Mouse (Mus musculus) CH12.LX (cell line): ENCODE data around the gene Slc35c1. TPM values are rescaled to one million over a fixed set of nuclear protein-coding genes. Genes with fewer than 3 reads are reported as not detected.

Experiments used
- DNase-seq: peaks from one replicate; pipeline ENCODE4 v3.0.0-alpha.2; 2013; ENCODE audit errors: extremely low read depth
- H3K27ac ChIP-seq: 2 replicates; pipeline ENCODE4 v1.5.1; 2012; ENCODE audit warnings: low read depth, mild to moderate bottlenecking, control low read depth, moderate library complexity; ENCODE audit not compliant: insufficient read depth
- H3K27me3 ChIP-seq: replicated peaks from 2 replicates; pipeline ENCODE3; 2012; ENCODE audit warnings: inconsistent platforms
- H3K36me3 ChIP-seq, 2 experiments: replicated peaks in 1 of 2; 2 replicates each; pipeline versions ENCODE3 to v1.6.1; 2012; ENCODE audit warnings: inconsistent platforms in 1 of 2, low read length in 1 of 2, mild to moderate bottlenecking in 1 of 2, mixed read lengths in 1 of 2, moderate library complexity in 1 of 2; ENCODE audit not compliant: control insufficient read depth in 1 of 2, insufficient read depth in 1 of 2
- H3K4me1 ChIP-seq, 2 experiments: 2 replicates each; pipeline ENCODE4 v1.6.1; 2012; ENCODE audit warnings: inconsistent platforms in 1 of 2, moderate library complexity in 1 of 2; ENCODE audit not compliant: insufficient read depth in 2 of 2, control insufficient read depth in 1 of 2
- H3K4me2 ChIP-seq: 2 replicates; pipeline ENCODE4 v1.6.1; 2012; ENCODE audit warnings: low read depth, mild to moderate bottlenecking, control low read depth; ENCODE audit not compliant: poor library complexity, insufficient read depth, severe bottlenecking
- H3K4me3 ChIP-seq, 3 experiments: fragments of 150-350 bp in 1 of 3; sonication (generic) in 1 of 3; replicated peaks in 1 of 3; 2 replicates each; pipeline versions ENCODE3 to v1.5.1; 2011 to 2012; ENCODE audit warnings: low read depth in 2 of 3, low read length in 2 of 3, mild to moderate bottlenecking in 2 of 3, moderate library complexity in 2 of 3, control low read depth in 1 of 3, improper control_type of control experiment in 1 of 3, inconsistent platforms in 1 of 3, mixed read lengths in 1 of 3; ENCODE audit not compliant: poor library complexity in 1 of 3
- H3K79me2 ChIP-seq: replicated peaks from 2 replicates; pipeline ENCODE4 v1.6.1; 2012; ENCODE audit warnings: mild to moderate bottlenecking, moderate library complexity; ENCODE audit not compliant: control insufficient read depth, poor library complexity, insufficient read depth, severe bottlenecking; ENCODE audit errors: extremely low read depth
- H3K9ac ChIP-seq: 2 replicates; pipeline ENCODE4 v1.6.1; 2012; ENCODE audit warnings: low read depth, mild to moderate bottlenecking, control low read depth, moderate library complexity; ENCODE audit not compliant: insufficient read depth
- H3K9me3 ChIP-seq: replicated peaks from 2 replicates; pipeline ENCODE3; 2012; ENCODE audit warnings: low read length, inconsistent platforms, mixed read lengths
- BHLHE40 ChIP-seq: IDR thresholded peaks from 2 replicates; pipeline ENCODE4 v1.6.1; 2011; ENCODE audit warnings: mild to moderate bottlenecking, low read depth, low read length, improper control_type of control experiment
- CHD1 ChIP-seq: IDR thresholded peaks from 2 replicates; pipeline ENCODE4 v1.6.1; 2012; ENCODE audit warnings: low read depth, low read length, improper control_type of control experiment, inconsistent platforms
- CHD2 ChIP-seq: IDR thresholded peaks from 2 replicates; pipeline ENCODE4 v1.6.1; 2011; ENCODE audit warnings: low read length, improper control_type of control experiment
- CTCF ChIP-seq, 2 experiments: IDR thresholded peaks in 1 of 2; conservative IDR thresholded peaks in 1 of 2; 2 replicates each; pipeline ENCODE4 v1.5.1; 2011 to 2012; ENCODE audit warnings: low read depth in 2 of 2, low read length in 2 of 2, improper control_type of control experiment in 1 of 2, inconsistent platforms in 1 of 2, mild to moderate bottlenecking in 1 of 2, moderate library complexity in 1 of 2
- JUN ChIP-seq: IDR thresholded peaks from 2 replicates; pipeline ENCODE4 v1.6.1; 2011; ENCODE audit warnings: low read depth, mild to moderate bottlenecking, low read length, improper control_type of control experiment, moderate library complexity; ENCODE audit not compliant: insufficient read depth
- KAT2A ChIP-seq: IDR thresholded peaks from 2 replicates; pipeline ENCODE4 v1.6.1; 2012; ENCODE audit warnings: low read length, improper control_type of control experiment, inconsistent platforms; ENCODE audit not compliant: insufficient replicate concordance
- MAX ChIP-seq: IDR thresholded peaks from 2 replicates; pipeline ENCODE4 v1.6.1; 2011; ENCODE audit warnings: low read length, improper control_type of control experiment
- MEF2A ChIP-seq: IDR thresholded peaks from 2 replicates; pipeline ENCODE4 v1.6.1; 2014; ENCODE audit warnings: low read depth, mild to moderate bottlenecking, inconsistent platforms, low read length, improper control_type of control experiment, borderline replicate concordance
- NRF1 ChIP-seq: IDR thresholded peaks from 2 replicates; pipeline ENCODE4 v1.6.1; 2014; ENCODE audit warnings: low read depth, mild to moderate bottlenecking, inconsistent platforms, low read length, improper control_type of control experiment, moderate library complexity
- POLR2AphosphoS2 ChIP-seq: IDR thresholded peaks from 2 replicates; pipeline ENCODE4 v1.6.1; 2011; ENCODE audit warnings: low read depth, low read length, improper control_type of control experiment
- RAD21 ChIP-seq: IDR thresholded peaks from 2 replicates; pipeline ENCODE4 v1.6.1; 2011; ENCODE audit warnings: low read depth, mild to moderate bottlenecking, low read length, improper control_type of control experiment, moderate library complexity
- TBP ChIP-seq: conservative IDR thresholded peaks from 2 replicates; pipeline ENCODE4 v1.6.1; 2011; ENCODE audit warnings: low read depth, low read length, improper control_type of control experiment
- TCF12 ChIP-seq: IDR thresholded peaks from 2 replicates; pipeline ENCODE4 v1.6.1; 2014; ENCODE audit warnings: low read depth, mild to moderate bottlenecking, inconsistent platforms, low read length, improper control_type of control experiment
- ZC3H11A ChIP-seq: IDR thresholded peaks from 2 replicates; pipeline ENCODE4 v1.6.1; 2012; ENCODE audit warnings: low read depth, mild to moderate bottlenecking, inconsistent platforms, low read length, improper control_type of control experiment
- ZKSCAN1 ChIP-seq: IDR thresholded peaks from 2 replicates; pipeline ENCODE4 v1.6.1; 2012; ENCODE audit warnings: low read depth, inconsistent platforms, low read length, improper control_type of control experiment, borderline replicate concordance
- ZMIZ1 ChIP-seq: IDR thresholded peaks from 2 replicates; pipeline ENCODE4 v1.6.1; 2012; ENCODE audit warnings: low read depth, mild to moderate bottlenecking, inconsistent platforms, low read length, improper control_type of control experiment
- dilution Hi-C: fragments of 300-500 bp; cut with MboI; formaldehyde crosslinking; loops from 2 replicates; pipeline ENCODE4 v1.14.3; 2020; ENCODE audit warnings: low sequenced_read_pairs; ENCODE audit not compliant: extremely low pct_unique_long_range_greater_than_20kb, extremely low pct_ligation_motif_present
- in situ Hi-C: fragments of 300-500 bp; cut with MboI; formaldehyde crosslinking; loops from 3 replicates; pipeline ENCODE4 v1.14.3; 2019; ENCODE audit warnings: low sequenced_read_pairs, low pct_ligation_motif_present, low pct_unique_long_range_greater_than_20kb, mixed read lengths
- polyA plus RNA-seq: library from polyadenylated mRNA; unstranded; fragments of >175 nt; gene quantifications from 2 replicates; pipeline ENCODE4 v1.2.1, GENCODE M21; 2012; ENCODE audit warnings: low read depth; ENCODE audit not compliant: insufficient read length
- total RNA-seq, 2 experiments: library from RNA; depleted of rRNA; stranded (reverse); fragments of 300-350 nt in 1 of 2; fragments of >200 nt in 1 of 2; gene quantifications; 2 replicates each; pipeline ENCODE4 v1.2.3; 2012 to 2014

Slc35c1 gene
- total and polyA plus RNA-seq, 3 experiments, result 4.1 to 22.7 (median 8.7) TPM

- Histone ChIP-seq H3K27ac (no peak overlapping the region), H3K4me2 (no peak overlapping the region), H3K9ac (no peak overlapping the region), H3K36me3 (peaks cover 85 to 100% of the 10 kb centered on the region in 2 experiments), H3K79me2 (peaks cover 5% of the 10 kb centered on the region; the same call in 1 of the 2 replicates), H3K4me1 (peaks cover 0 to 14% of the 10 kb centered on the region in 2 experiments; a peak in 2 of 4 replicates), H3K9me3 (no peaks in the 10 kb centered on the region), H3K4me3 (no peak overlapping the region), H3K27me3 (no peaks in the 10 kb centered on the region)
- no peak for DNase-seq
- dilution Hi-C loops (no loop called here), in situ Hi-C loops (no loop called here)
- TF ChIP-seq ZMIZ1 (no peak), CTCF (conservative IDR thresholded peaks at IDR 0.05 in 1 of 2, IDR thresholded peaks at IDR 0.05 in 1 of 2; ENCODE audit: low read depth in 2 of 2, low read length in 2 of 2) (peak; percentile 18 to 41; a peak in 2 of 4 replicates)
Measured at GRCm38 (mm10) chr2:92422388-92423135, 37.8 kb downstream of the Slc35c1 start.

- Histone ChIP-seq H3K27me3 (no peaks in the 10 kb centered on the region), H3K4me3 (no peak overlapping the region), H3K9me3 (no peaks in the 10 kb centered on the region), H3K36me3 (peaks cover 89 to 100% of the 10 kb centered on the region in 2 experiments), H3K4me2 (no peak overlapping the region), H3K79me2 (no peaks in the 10 kb centered on the region), H3K9ac (no peak overlapping the region), H3K27ac (no peak overlapping the region), H3K4me1 (peaks cover 0 to 10% of the 10 kb centered on the region in 2 experiments; a peak in 1 of 4 replicates)
- no peak for DNase-seq
- in situ Hi-C loops, result no loop called here
- dilution Hi-C loops, result no loop called here
- no peak for TF ChIP-seq ZC3H11A
- no peak for TF ChIP-seq TCF12
- TF ChIP-seq NRF1, result no peak
- TF ChIP-seq CHD1, result no peak
- TF ChIP-seq KAT2A, result no peak
- no peak for TF ChIP-seq BHLHE40
- TF ChIP-seq TBP, result no peak
- no peak for TF ChIP-seq MAX
- TF ChIP-seq CHD2, result no peak
- no peak for TF ChIP-seq RAD21
- TF ChIP-seq MEF2A, result no peak
- no peak for TF ChIP-seq ZKSCAN1
- no peak for TF ChIP-seq POLR2AphosphoS2
- TF ChIP-seq JUN, result no peak
Measured at GRCm38 (mm10) chr2:92421723-92422387, 38.5 kb downstream of the Slc35c1 start.
